Mouse (Mus musculus) activated CD4-positive, CD25-positive, alpha-beta regulatory T cell (primary cell): ENCODE data around the gene Lpcat4. TPM values are rescaled to one million over a fixed set of nuclear protein-coding genes. Genes with fewer than 3 reads are reported as not detected.

Experiments
- polyA plus RNA-seq, 2 experiments: library from polyadenylated mRNA; unstranded; fragments of 100-300 nt; shearing (Covaris generic); gene quantifications; one replicate each; pipeline ENCODE4 v1.2.1; 2017

Lpcat4 gene
- polyA plus RNA-seq, result 100 to 1,000 TPM in 1 of 2 experiments, 10 to 100 TPM in 1; 46.0 to 104 TPM

DNA sequence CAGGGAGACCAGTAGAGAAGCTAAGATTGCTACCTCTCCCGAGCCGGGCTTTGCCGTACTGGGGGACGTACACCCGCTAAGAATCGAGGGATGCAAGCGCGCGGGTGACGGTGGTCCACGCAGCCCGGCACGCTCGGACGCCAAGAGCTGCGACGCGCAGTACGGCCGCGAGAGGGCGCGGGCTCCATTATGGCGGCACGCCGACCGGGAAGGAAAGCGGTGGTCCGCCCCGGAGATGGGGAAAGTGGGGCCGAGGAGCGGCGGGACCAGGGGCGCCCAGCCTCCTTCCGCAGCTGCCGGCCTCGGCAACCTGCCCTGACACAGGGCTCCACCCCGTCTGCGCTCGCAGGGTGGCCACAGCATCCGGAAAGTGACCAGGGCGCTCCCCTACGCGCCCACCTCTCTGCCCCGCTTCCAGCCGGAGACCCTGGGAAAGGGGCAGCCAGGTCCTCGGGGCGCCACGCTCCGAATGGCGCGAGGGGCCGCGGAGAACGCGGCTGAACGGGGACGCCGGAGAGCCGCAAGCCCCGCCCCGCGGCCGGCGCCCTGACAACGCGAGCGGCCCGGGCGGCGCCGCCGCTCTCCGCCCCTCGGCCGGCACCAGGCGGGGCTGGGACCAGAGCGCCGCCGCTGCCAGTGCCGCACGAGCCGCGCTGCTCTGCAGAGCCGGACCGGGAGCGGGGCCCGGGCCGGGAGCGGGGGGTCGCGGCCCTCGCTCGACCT is at the start of gene Lpcat4:
Gene Lpcat4, plus strand, starts transcription at position 257 of the 723 bp plus-strand sequence.

DNA sequence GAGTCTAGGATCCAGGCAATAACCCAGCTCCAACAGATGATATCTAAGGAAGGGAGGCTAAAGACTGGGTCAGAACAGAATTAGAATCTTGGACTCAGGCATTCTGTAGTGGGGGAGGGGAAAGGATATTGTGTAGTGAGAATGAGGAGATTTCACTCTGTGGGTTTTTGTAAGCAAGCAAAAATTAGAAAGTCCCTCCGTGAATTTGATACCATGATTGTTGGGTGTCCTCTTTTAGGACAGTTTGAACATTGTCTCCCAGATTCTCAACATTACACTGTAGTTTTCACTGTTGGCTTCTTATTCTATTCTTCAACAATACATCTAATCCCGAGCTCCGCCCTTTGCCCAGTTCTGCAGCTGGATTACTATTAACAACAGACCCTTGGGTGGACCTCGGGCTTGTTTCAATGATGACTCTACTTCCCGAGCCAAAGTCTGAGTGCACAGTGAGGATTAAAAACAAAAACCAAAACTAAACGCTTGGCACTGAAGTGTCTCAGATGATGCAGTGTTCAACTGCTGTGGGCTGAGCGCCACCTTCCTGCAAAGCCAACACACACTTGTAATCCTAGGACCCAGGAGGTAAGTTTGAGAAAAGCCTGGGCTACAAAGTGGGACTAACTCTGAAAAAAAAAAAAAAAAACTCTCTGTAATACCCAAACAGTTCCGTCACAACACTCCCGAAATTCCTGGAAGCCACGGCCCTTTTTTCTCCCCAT is 20.1 kb downstream of the Lpcat4 start, which contains the start of gene Nutm1:
Gene Nutm1, minus strand, starts transcription at position 51 of the 722 bp plus-strand sequence.

DNA sequence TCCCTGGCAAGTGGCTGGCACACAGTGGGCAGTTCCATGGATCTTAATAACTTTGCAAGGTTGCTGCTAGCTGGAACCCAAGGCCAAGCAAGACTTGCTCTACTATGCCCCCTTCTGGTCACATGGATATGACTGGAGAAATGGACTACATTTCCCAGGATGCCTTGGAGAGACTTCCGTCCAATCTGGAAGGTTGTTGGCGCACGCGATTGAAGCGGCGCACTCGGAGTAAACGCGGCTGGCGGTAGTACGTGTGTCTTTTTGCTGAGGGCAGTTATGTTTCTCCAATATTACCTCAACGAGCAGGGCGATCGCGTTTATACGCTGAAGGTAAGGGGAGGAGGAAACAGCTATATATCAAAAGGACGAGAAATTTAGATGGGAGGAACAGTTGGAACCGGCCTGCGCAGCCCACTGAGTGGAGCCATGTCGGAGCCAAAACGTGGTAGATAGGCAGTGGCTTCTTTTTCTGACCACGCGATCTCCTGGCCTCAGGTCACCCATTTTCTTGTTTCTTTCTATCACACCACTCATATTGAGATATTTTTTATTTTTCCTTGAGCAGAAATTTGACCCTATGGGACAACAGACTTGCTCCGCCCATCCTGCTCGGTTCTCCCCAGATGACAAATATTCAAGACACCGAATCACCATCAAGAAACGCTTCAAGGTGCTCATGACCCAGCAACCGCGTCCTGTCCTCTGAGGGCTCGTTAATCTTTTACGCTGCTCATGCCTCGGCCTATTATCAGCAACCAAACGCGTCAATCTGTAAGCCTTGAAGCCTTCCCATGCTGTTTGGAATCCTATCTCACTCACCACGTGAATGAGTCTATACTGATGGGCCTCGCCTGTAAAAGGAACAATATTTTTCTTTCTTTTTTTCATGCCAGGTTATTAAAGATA is 22.7 kb downstream of the Lpcat4 start, which contains the start of gene Nop10:
Gene Nop10, plus strand, starts transcription at position 179 of the 906 bp plus-strand sequence.

DNA sequence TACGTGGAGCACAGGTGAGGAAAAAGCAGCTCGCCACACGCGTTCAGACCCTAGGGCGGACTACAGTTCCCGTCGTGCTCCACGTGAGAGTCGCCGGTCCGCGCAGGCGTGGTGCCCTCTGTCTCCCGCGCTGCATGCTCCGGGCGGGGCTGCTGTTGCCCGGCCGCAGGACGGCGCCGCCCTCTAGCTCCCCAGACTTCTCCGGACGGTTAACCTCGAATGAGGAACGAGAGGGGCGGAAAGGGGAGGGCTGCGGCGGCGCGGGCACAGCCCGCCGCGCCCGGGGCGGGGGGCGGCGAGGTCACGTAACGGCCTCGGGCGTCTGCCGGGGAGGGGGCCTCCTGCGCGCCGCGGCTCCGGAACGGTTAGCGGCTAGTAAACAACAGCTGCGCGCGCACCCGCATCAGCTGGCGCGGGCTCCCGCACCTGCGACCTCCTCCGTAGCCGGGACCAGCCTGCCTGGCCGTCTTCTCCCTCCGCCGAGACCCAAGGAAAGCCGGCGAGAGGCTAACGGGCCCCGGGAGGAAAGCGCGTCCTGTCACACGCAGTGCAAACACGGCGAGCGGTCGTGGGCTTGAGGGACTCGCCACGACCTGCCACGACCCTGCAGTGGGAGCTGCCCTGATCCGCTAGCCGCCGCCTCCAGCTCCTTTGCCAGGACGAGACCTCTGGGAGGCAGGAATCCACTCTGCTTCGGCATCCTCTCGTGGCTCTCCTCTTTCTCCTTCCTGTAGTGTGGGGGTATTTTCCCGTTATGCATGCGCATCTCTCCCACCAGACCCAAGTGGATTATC is 26.4 kb downstream of the Lpcat4 start, which contains the start of gene Slc12a6:
Gene Slc12a6, plus strand, starts transcription at position 378 of the 794 bp plus-strand sequence.

DNA sequence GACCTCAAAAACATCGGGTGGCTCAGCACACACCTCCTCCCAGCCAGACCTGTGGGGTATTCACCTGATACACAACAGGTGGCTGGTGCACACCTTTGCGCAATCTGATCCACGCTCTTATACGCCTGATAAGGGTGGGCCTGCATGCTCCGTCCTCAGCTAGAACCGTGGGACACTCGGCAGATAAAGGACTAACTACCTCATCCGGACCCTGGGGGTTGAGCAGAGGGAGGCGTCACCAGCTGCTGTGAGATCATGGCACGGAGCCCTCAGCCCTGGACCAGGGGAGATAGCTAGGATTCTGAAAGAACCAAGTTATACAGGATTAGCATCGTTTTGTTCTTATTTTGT is 26.9 kb downstream of the Lpcat4 start, which contains the start of gene Gm21985:
Gene Gm21985, plus strand, starts transcription at position 73 of the 351 bp plus-strand sequence.

Other genes with a start within 250 kb of the Lpcat4 start
- gene Olfr1309, start 249.2 kb upstream of the Lpcat4 start, polyA plus RNA-seq, result not detected
- under 1 TPM; 0.04 to 0.05 TPM for gene Olfr1310, start 226.8 kb upstream of the Lpcat4 start, polyA plus RNA-seq
- gene Olfr1311, start 215.1 kb upstream of the Lpcat4 start, polyA plus RNA-seq, result under 1 TPM in 1 of 2 experiments, not detected in 1; 0.09 TPM
- gene Olfr1312, start 189.2 kb upstream of the Lpcat4 start, polyA plus RNA-seq, result under 1 TPM in 1 of 2 experiments, not detected in 1; 0.10 TPM
- gene Olfr1313, start 161.6 kb upstream of the Lpcat4 start, polyA plus RNA-seq, result not detected
- not detected for gene Olfr1314, start 142.7 kb upstream of the Lpcat4 start, polyA plus RNA-seq
- gene Olfr1315-ps1, start 124.0 kb upstream of the Lpcat4 start, polyA plus RNA-seq, result not detected
- gene Olfr1316, start 104.5 kb upstream of the Lpcat4 start, polyA plus RNA-seq, result not detected
- under 1 TPM in 1 of 2 experiments, not detected in 1; 0.07 TPM for gene Olfr1317, start 99.1 kb upstream of the Lpcat4 start, polyA plus RNA-seq
- under 1 TPM in 1 of 2 experiments, not detected in 1; 0.05 TPM for gene Olfr1318, start 85.3 kb upstream of the Lpcat4 start, polyA plus RNA-seq
- under 1 TPM; 0.04 to 0.22 TPM for gene Nutm1, start 19.8 kb downstream of the Lpcat4 start, polyA plus RNA-seq
- 100 to 1,000 TPM; 111 to 182 TPM for gene Nop10, start 22.5 kb downstream of the Lpcat4 start, polyA plus RNA-seq
- gene Slc12a6, start 26.4 kb downstream of the Lpcat4 start, polyA plus RNA-seq, result 10 to 100 TPM; 45.4 to 84.5 TPM
- gene Gm21985, start 26.8 kb downstream of the Lpcat4 start, polyA plus RNA-seq, result not detected
- 100 to 1,000 TPM in 1 of 2 experiments, 10 to 100 TPM in 1; 78.1 to 106 TPM for gene Emc4, start 128.6 kb downstream of the Lpcat4 start, polyA plus RNA-seq
- gene Katnbl1, start 139.7 kb downstream of the Lpcat4 start, polyA plus RNA-seq, result 10 to 100 TPM; 21.9 to 25.6 TPM
- gene Emc7, start 215.5 kb downstream of the Lpcat4 start, polyA plus RNA-seq, result 10 to 100 TPM; 19.0 to 20.7 TPM
- gene Chrm5, start 241.3 kb downstream of the Lpcat4 start, polyA plus RNA-seq, result not detected